Mouse (Mus musculus) embryonic fibroblast, embryonic 13.5 days (primary cell): ENCODE results near the gene Metap1d.

ENCODE experiments used
- CTCF ChIP-seq: IDR thresholded peaks from 2 replicates; pipeline ENCODE4 v1.5.1; 2011; ENCODE audit warnings: mild to moderate bottlenecking, control low read depth, low read length, moderate library complexity, borderline replicate concordance; ENCODE audit not compliant: insufficient read depth
- POLR2A ChIP-seq: IDR thresholded peaks from 2 replicates; pipeline ENCODE4 v1.6.1; 2011; ENCODE audit warnings: low read depth, mild to moderate bottlenecking, control low read depth, low read length, moderate library complexity

DNA sequence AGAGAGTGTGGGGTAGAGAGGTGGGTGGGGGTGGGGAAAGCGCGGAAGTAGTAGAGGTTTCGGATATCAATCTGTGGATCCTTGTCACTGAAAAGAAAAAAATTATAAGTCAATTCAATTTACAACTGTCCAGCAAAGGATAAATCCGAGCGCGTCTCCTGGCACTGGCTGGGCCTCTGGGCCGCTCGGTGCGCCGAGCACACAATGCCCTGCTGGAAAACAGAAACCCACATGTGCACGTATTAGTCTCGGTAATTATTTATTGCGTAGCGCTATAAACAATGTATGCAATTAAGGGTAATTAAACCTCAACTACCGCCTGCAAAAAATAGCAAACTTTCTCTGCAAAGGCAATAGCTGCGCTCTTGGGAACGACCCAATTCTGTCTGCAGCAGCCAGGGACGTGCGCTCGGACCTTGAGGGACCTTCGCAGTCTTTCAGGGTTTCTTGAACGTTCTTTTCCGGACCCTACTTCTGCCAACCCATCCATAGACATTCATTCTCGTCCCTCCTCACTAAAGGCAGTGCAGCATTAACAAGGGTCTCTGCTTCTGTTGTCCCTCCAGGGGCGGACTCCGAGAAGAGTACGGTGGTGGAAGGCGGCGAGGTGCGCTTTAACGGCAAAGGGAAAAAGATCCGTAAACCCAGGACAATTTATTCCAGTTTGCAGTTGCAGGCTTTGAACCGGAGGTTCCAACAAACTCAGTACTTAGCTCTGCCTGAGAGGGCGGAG, 77.5 kb downstream of the Metap1d start:
- no peak for TF ChIP-seq POLR2A
- no peak for TF ChIP-seq CTCF
